Mouse (Mus musculus): ENCODE measurements around the gene Cybc1. TPM values are rescaled to one million over a fixed set of nuclear protein-coding genes. Genes with fewer than 3 reads are reported as not detected.
A peak's percentile ranks its signal among the peaks of the same experiment; 100 is the strongest.

The Cybc1 gene
- polyA plus RNA-seq, 1 experiment from 2014 or later: 20.2 TPM

GRCm38 (mm10) chr11:121221321-121222010, 7.7 kb downstream of the Cybc1 start:
- WGBS (ENCODE audit: insufficient replicate concordance): 57% methylated on average over 6 of the region's 6 CpGs

GRCm38 (mm10) chr11:121220771-121221170, 8.4 kb downstream of the Cybc1 start:
- Histone ChIP-seq H3K9me3 (replicated peaks; ENCODE audit: control insufficient read depth, low read length) (no peaks in the 10 kb centered on the region), H3K27me3 (ENCODE audit: control insufficient read depth, insufficient read depth, low read depth, low read length) (no peaks in the 10 kb centered on the region), H3K27ac (ENCODE audit: low read length) (no peak overlapping the region), H3K4me1 (ENCODE audit: control insufficient read depth, low read depth, low read length) (no peaks in the 10 kb centered on the region), H3K4me2 (ENCODE audit: low read depth, low read length) (no peak overlapping the region), H3K9ac (ENCODE audit: low read depth, low read length) (no peak overlapping the region), H3K36me3 (ENCODE audit: control insufficient read depth, insufficient read depth) (peaks cover 42% of the 10 kb centered on the region), H3K4me3 (ENCODE audit: low read depth, low read length) (no peak overlapping the region)
- 90% methylated on average over 5 of the region's 5 CpGs for WGBS (ENCODE audit: insufficient replicate concordance)
- ATAC-seq (ENCODE audit: low read depth): no peak

More at GRCm38 (mm10) chr11:121221321-121222010, 7.7 kb downstream of the Cybc1 start:
- Histone ChIP-seq H3K36me3 (ENCODE audit: control insufficient read depth, insufficient read depth) (peaks cover 43% of the 10 kb centered on the region), H3K4me1 (ENCODE audit: control insufficient read depth, low read depth, low read length) (no peaks in the 10 kb centered on the region), H3K9ac (ENCODE audit: low read depth, low read length) (no peak overlapping the region), H3K27ac (ENCODE audit: low read length) (no peak overlapping the region), H3K4me3 (ENCODE audit: low read depth, low read length) (no peak overlapping the region), H3K9me3 (replicated peaks; ENCODE audit: control insufficient read depth, low read length) (no peaks in the 10 kb centered on the region), H3K27me3 (ENCODE audit: control insufficient read depth, insufficient read depth, low read depth, low read length) (no peaks in the 10 kb centered on the region), H3K4me2 (ENCODE audit: low read depth, low read length) (no peak overlapping the region)
- no peak for ATAC-seq (ENCODE audit: low read depth)

- Histone ChIP-seq H3K4me2 (ENCODE audit: low read depth, low read length) (no peak overlapping the region), H3K4me3 (ENCODE audit: low read depth, low read length) (no peak overlapping the region), H3K36me3 (ENCODE audit: control insufficient read depth, insufficient read depth) (peaks cover 35% of the 10 kb centered on the region), H3K27ac (ENCODE audit: low read length) (no peak overlapping the region), H3K9ac (ENCODE audit: low read depth, low read length) (no peak overlapping the region), H3K4me1 (ENCODE audit: control insufficient read depth, low read depth, low read length) (no peaks in the 10 kb centered on the region), H3K27me3 (ENCODE audit: control insufficient read depth, insufficient read depth, low read depth, low read length) (no peaks in the 10 kb centered on the region), H3K9me3 (replicated peaks; ENCODE audit: control insufficient read depth, low read length) (no peaks in the 10 kb centered on the region)
- WGBS (ENCODE audit: insufficient replicate concordance): 84% methylated on average over 11 of the region's 11 CpGs
- ATAC-seq (ENCODE audit: low read depth): no peak
These were observed 9.3 kb downstream of the Cybc1 start for GRCm38 (mm10) chr11:121219776-121220175.

- Histone ChIP-seq H3K9me3 (replicated peaks; ENCODE audit: control insufficient read depth, low read length) (no peaks in the 10 kb centered on the region), H3K4me2 (ENCODE audit: low read depth, low read length) (no peak overlapping the region), H3K27ac (ENCODE audit: low read length) (no peak overlapping the region), H3K36me3 (ENCODE audit: control insufficient read depth, insufficient read depth) (peaks cover 8% of the 10 kb centered on the region), H3K27me3 (ENCODE audit: control insufficient read depth, insufficient read depth, low read depth, low read length) (no peaks in the 10 kb centered on the region), H3K4me1 (ENCODE audit: control insufficient read depth, low read depth, low read length) (no peaks in the 10 kb centered on the region), H3K4me3 (ENCODE audit: low read depth, low read length) (no peak overlapping the region), H3K9ac (ENCODE audit: low read depth, low read length) (no peak overlapping the region)
- no peak for ATAC-seq (ENCODE audit: low read depth)
- 67% methylated on average over 3 of the region's 3 CpGs for WGBS (ENCODE audit: insufficient replicate concordance)
These were observed 12.3 kb downstream of the Cybc1 start for GRCm38 (mm10) chr11:121216831-121217230.

GRCm38 (mm10) chr11:121204161-121205006, 24.7 kb downstream of the Cybc1 start, which contains the start of the genes Hexdc and Ogfod3:
Gene Hexdc, plus strand, starts transcription at chr11:121204433.
Gene Ogfod3, minus strand, starts transcription at chr11:121204711.
- H3K4me3 ChIP-seq (ENCODE audit: low read depth, low read length): peak within 1 kb of the TSS; percentile 86
- H3K36me3 ChIP-seq (ENCODE audit: control insufficient read depth, insufficient read depth): no peaks in the 10 kb centered on the region
- no peaks in the 10 kb centered on the region for H3K9me3 ChIP-seq (replicated peaks; ENCODE audit: control insufficient read depth, low read length)
- ATAC-seq (ENCODE audit: low read depth): peak; percentile 99
- H3K4me1 ChIP-seq (ENCODE audit: control insufficient read depth, low read depth, low read length): peaks cover 17% of the 10 kb centered on the region
- H3K9ac ChIP-seq (ENCODE audit: low read depth, low read length): peak within 1 kb of the TSS; percentile 76
- peak within 1 kb of the TSS; percentile 77 for H3K27ac ChIP-seq (ENCODE audit: low read length)
- WGBS (ENCODE audit: insufficient replicate concordance): under 1% methylated on average over 70 of the region's 70 CpGs
- H3K4me2 ChIP-seq (ENCODE audit: low read depth, low read length): peak within 1 kb of the TSS; percentile 88
- H3K27me3 ChIP-seq (ENCODE audit: control insufficient read depth, insufficient read depth, low read depth, low read length): no peaks in the 10 kb centered on the region

GRCm38 (mm10) chr11:121203859-121204160, 25.3 kb downstream of the Cybc1 start:
- 0% methylated on average over 5 of the region's 5 CpGs for WGBS (ENCODE audit: insufficient replicate concordance)
- Histone ChIP-seq H3K4me1 (ENCODE audit: control insufficient read depth, low read depth, low read length) (peaks cover 17% of the 10 kb centered on the region), H3K9ac (ENCODE audit: low read depth, low read length) (peak overlapping the region; percentile 7; the same call in 1 of the 2 replicates), H3K4me2 (ENCODE audit: low read depth, low read length) (peak overlapping the region; percentile 88), H3K36me3 (ENCODE audit: control insufficient read depth, insufficient read depth) (no peaks in the 10 kb centered on the region), H3K9me3 (replicated peaks; ENCODE audit: control insufficient read depth, low read length) (no peaks in the 10 kb centered on the region), H3K27me3 (ENCODE audit: control insufficient read depth, insufficient read depth, low read depth, low read length) (no peaks in the 10 kb centered on the region), H3K4me3 (ENCODE audit: low read depth, low read length) (peak overlapping the region; percentile 86), H3K27ac (ENCODE audit: low read length) (no peak overlapping the region)
- ATAC-seq (ENCODE audit: low read depth): no peak

- no peak overlapping the region for H3K9ac ChIP-seq (ENCODE audit: low read depth, low read length)
- H3K4me2 ChIP-seq (ENCODE audit: low read depth, low read length): no peak overlapping the region
- H3K27me3 ChIP-seq (ENCODE audit: control insufficient read depth, insufficient read depth, low read depth, low read length): no peaks in the 10 kb centered on the region
- ATAC-seq (ENCODE audit: low read depth): no peak
- peaks cover 17% of the 10 kb centered on the region for H3K4me1 ChIP-seq (ENCODE audit: control insufficient read depth, low read depth, low read length)
- no peaks in the 10 kb centered on the region for H3K9me3 ChIP-seq (replicated peaks; ENCODE audit: control insufficient read depth, low read length)
- no peak overlapping the region for H3K4me3 ChIP-seq (ENCODE audit: low read depth, low read length)
- no peak overlapping the region for H3K27ac ChIP-seq (ENCODE audit: low read length)
- H3K36me3 ChIP-seq (ENCODE audit: control insufficient read depth, insufficient read depth): no peaks in the 10 kb centered on the region
- WGBS (ENCODE audit: insufficient replicate concordance): 56% methylated on average over 11 of the region's 11 CpGs
These were observed 27.5 kb downstream of the Cybc1 start for GRCm38 (mm10) chr11:121201436-121202198.

GRCm38 (mm10) chr11:121200781-121201180, 28.3 kb downstream of the Cybc1 start:
- Histone ChIP-seq H3K36me3 (ENCODE audit: control insufficient read depth, insufficient read depth) (no peaks in the 10 kb centered on the region), H3K27me3 (ENCODE audit: control insufficient read depth, insufficient read depth, low read depth, low read length) (no peaks in the 10 kb centered on the region), H3K4me1 (ENCODE audit: control insufficient read depth, low read depth, low read length) (peaks cover 17% of the 10 kb centered on the region), H3K9ac (ENCODE audit: low read depth, low read length) (no peak overlapping the region), H3K4me2 (ENCODE audit: low read depth, low read length) (no peak overlapping the region), H3K27ac (ENCODE audit: low read length) (no peak overlapping the region), H3K9me3 (replicated peaks; ENCODE audit: control insufficient read depth, low read length) (no peaks in the 10 kb centered on the region), H3K4me3 (ENCODE audit: low read depth, low read length) (no peak overlapping the region)
- ATAC-seq (ENCODE audit: low read depth): no peak
- whole genome bisulfite sequencing (ENCODE audit: insufficient replicate concordance): 76% methylated on average over 6 of the region's 6 CpGs
